Comparison of ENCODE assay signal across 26 mouse cellular contexts in the genomic region with DNA sequence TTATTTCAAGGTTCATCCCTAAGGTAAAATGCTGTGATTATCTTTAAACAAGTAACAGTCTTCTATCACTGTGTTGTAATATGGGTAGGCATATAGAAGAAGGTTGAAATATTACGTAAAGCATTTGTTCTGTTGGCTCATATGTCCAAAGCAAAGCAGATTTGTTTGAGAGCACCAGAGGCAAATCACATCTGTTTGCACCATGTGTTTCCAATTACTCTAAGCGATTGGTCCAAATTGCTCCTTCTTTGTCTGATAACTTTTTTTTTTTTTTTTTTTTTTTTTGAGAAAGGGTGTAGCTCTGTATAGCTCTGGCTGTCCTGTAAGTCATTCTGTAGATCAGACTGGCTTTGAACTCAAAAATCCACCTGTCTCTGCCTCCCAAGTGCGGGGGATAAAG.
A peak's percentile ranks its signal among the peaks of the same experiment; 100 is the strongest.
DNase-seq lines count a peak whose midpoint lies in the region; ATAC-seq and TF ChIP-seq lines count a peak whose summit lies in the region.
"Had no signal": no experiment of that assay in that cellular context is flagged by ENCODE, and none has a peak within 500 bp of the region (broad histone marks: within the 10 kb centered on the region; RNA-seq: fewer than 3 reads in every experiment).

No protein-coding gene starts in this region.

- H3K36me3 ChIP-seq in limb, embryonic 14.5 days (ENCODE audit: control insufficient read depth, insufficient read depth, low read length): no peaks in the 10 kb centered on the region
- H3K36me3 ChIP-seq: embryonic facial prominence, embryonic 15.5 days; heart, embryonic 12.5 days; heart, embryonic 15.5 days; hindbrain, embryonic 10.5 days; hindbrain, embryonic 13.5 days had no signal

- H3K9ac ChIP-seq in limb, embryonic 14.5 days (ENCODE audit: low read depth, low read length, severe bottlenecking): no peak overlapping the region
- H3K9ac ChIP-seq: embryonic facial prominence, embryonic 15.5 days; forebrain, postnatal 0 days; heart, embryonic 12.5 days; heart, embryonic 15.5 days; hindbrain, embryonic 13.5 days had no signal

- no peaks in the 10 kb centered on the region for H3K27me3 ChIP-seq in limb, embryonic 14.5 days (ENCODE audit: control insufficient read depth, insufficient read depth, low read length)
- H3K27me3 ChIP-seq: embryonic facial prominence, embryonic 15.5 days; heart, embryonic 12.5 days; heart, embryonic 15.5 days; hindbrain, embryonic 13.5 days had no signal

- no peak overlapping the region for H3K27ac ChIP-seq in limb, embryonic 14.5 days (replicated peaks; ENCODE audit: low read depth, low read length)
- H3K27ac ChIP-seq: embryonic facial prominence, embryonic 15.5 days; heart, embryonic 15.5 days; hindbrain, embryonic 10.5 days; hindbrain, embryonic 13.5 days had no signal

- 32% methylated on average over 3 of the region's 3 CpGs for WGBS in limb, embryonic 14.5 days

- ATAC-seq in limb, embryonic 14.5 days (ENCODE audit: low FRiP score, low read depth): no peak
- ATAC-seq: activated CD4-positive, CD25-positive, alpha-beta regulatory T cell, adult 4 months; forebrain, embryonic 14.5 days; forebrain, postnatal 0 days; hindbrain, embryonic 16.5 days had no signal

- H3K4me1 ChIP-seq in limb, embryonic 14.5 days (ENCODE audit: control insufficient read depth, insufficient read depth, low read length): no peaks in the 10 kb centered on the region
- H3K4me1 ChIP-seq: embryonic facial prominence, embryonic 15.5 days; heart, embryonic 12.5 days; heart, embryonic 15.5 days; hindbrain, embryonic 10.5 days; hindbrain, embryonic 13.5 days had no signal

- peak; percentile 24 for DNase-seq in embryo, embryonic 10 days (ENCODE audit: low spot score)
- no peak for DNase-seq in embryo, embryonic 9.5 days (ENCODE audit: extremely low spot score)
- DNase-seq in embryo, embryonic 10.5 days (ENCODE audit: low spot score): peak; percentile 52
- peak; percentile 37 for DNase-seq in forelimb bud, embryonic 11.5 days (ENCODE audit: low read depth, low spot score)
- peak; percentile 69 for DNase-seq in limb, embryonic 14.5 days (ENCODE audit: low spot score)
- no peak for DNase-seq in urinary bladder, postnatal 10 days (ENCODE audit: low spot score)
- DNase-seq in testis, postnatal 14 days (ENCODE audit: low spot score): no peak
- DNase-seq in adipocyte (ENCODE audit: low spot score): no peak
- DNase-seq: adrenal gland, postnatal 10 days; adrenal gland, postnatal 36 days; cerebellum, adult 18-20 months; cerebellum, adult 9-10 months; cerebellum, postnatal 14 days; forebrain, postnatal 0 days; gastrocnemius, postnatal 25 days; heart, adult 18-20 months; heart, postnatal 10 days; heart, postnatal 36 days had no signal

- H3K9me3 ChIP-seq in limb, embryonic 14.5 days (ENCODE audit: control insufficient read depth, low read length): no peaks in the 10 kb centered on the region; the same call in 1 of the 2 replicates
- H3K9me3 ChIP-seq: embryonic facial prominence, embryonic 15.5 days; heart, embryonic 12.5 days; heart, embryonic 15.5 days; hindbrain, embryonic 10.5 days; hindbrain, embryonic 13.5 days had no signal

- no peak for TF ChIP-seq POLR2A in limb, embryonic 14.5 days (IDR thresholded peaks at IDR 0.05; ENCODE audit: borderline replicate concordance, extremely low read depth, insufficient read depth, insufficient read length)

- H3K4me2 ChIP-seq in limb, embryonic 14.5 days (replicated peaks; ENCODE audit: low read depth, low read length, severe bottlenecking): no peak overlapping the region
- H3K4me2 ChIP-seq: embryonic facial prominence, embryonic 15.5 days; heart, embryonic 12.5 days; heart, embryonic 15.5 days; hindbrain, embryonic 13.5 days had no signal

- no peak overlapping the region for H3K4me3 ChIP-seq in limb, embryonic 14.5 days (replicated peaks; ENCODE audit: low read length)
- H3K4me3 ChIP-seq: embryonic facial prominence, embryonic 15.5 days; heart, embryonic 12.5 days; heart, embryonic 15.5 days; hindbrain, embryonic 10.5 days; hindbrain, embryonic 13.5 days had no signal

Comparison
In these comparisons a context has a peak if more than half of its experiments do, and no peak if none do; other contexts are left out.
1. DNase-seq: peak in embryo, embryonic 10 days (single experiment), embryo, embryonic 10.5 days (single experiment), forelimb bud, embryonic 11.5 days (single experiment) and limb, embryonic 14.5 days (single experiment); none in embryo, embryonic 9.5 days (single experiment), urinary bladder, postnatal 10 days (single experiment), testis, postnatal 14 days (single experiment) and adipocyte (single experiment).